Mouse (Mus musculus): Measurements from ENCODE around the gene Slc16a4. TPM values are rescaled to one million over a fixed set of nuclear protein-coding genes. Genes with fewer than 3 reads are reported as not detected.

Slc16a4 gene
- polyA plus RNA-seq, 1 experiment, result 50.8 TPM

- Histone ChIP-seq H3K4me1 (ENCODE audit: control insufficient read depth, insufficient read depth, low read length) (peaks cover 13% of the 10 kb centered on the region; the same call in 1 of the 2 replicates), H3K4me3 (ENCODE audit: insufficient read depth, low read depth, low read length) (peak overlapping the region; percentile 97), H3K27ac (ENCODE audit: insufficient read depth, low read depth, low read length) (no peak overlapping the region), H3K27me3 (replicated peaks; ENCODE audit: control insufficient read depth, insufficient read depth, low read length) (no peaks in the 10 kb centered on the region), H3K36me3 (ENCODE audit: control insufficient read depth, insufficient read depth, low read length) (peaks cover 1% of the 10 kb centered on the region; the same call in 1 of the 2 replicates)
- 17% methylated on average over 17 of the region's 17 CpGs for WGBS
- TF ChIP-seq POLR2A (IDR thresholded peaks at IDR 0.05; ENCODE audit: low read depth, low read length) (no peak), CTCF (conservative IDR thresholded peaks at IDR 0.05; ENCODE audit: insufficient read depth, insufficient read length, low read depth, low read length) (no peak)
- no peak for DNase-seq
These were observed 40.7 kb downstream of the Slc16a4 start for GRCm38 (mm10) chr3:107331746-107332126.

GRCm38 (mm10) chr3:107332127-107332959, 41.3 kb downstream of the Slc16a4 start:
- peak overlapping the region; percentile 97 for H3K4me3 ChIP-seq (ENCODE audit: insufficient read depth, low read depth, low read length)
- no peak for TF ChIP-seq CTCF (conservative IDR thresholded peaks at IDR 0.05; ENCODE audit: insufficient read depth, insufficient read length, low read depth, low read length)
- TF ChIP-seq POLR2A (IDR thresholded peaks at IDR 0.05; ENCODE audit: low read depth, low read length), result no peak
- under 1% methylated on average over 75 of the region's 75 CpGs for WGBS
- peaks cover 1% of the 10 kb centered on the region; the same call in 1 of the 2 replicates for H3K36me3 ChIP-seq (ENCODE audit: control insufficient read depth, insufficient read depth, low read length)
- peaks cover 13% of the 10 kb centered on the region; the same call in 1 of the 2 replicates for H3K4me1 ChIP-seq (ENCODE audit: control insufficient read depth, insufficient read depth, low read length)
- H3K27me3 ChIP-seq (replicated peaks; ENCODE audit: control insufficient read depth, insufficient read depth, low read length), result no peaks in the 10 kb centered on the region
- H3K27ac ChIP-seq (ENCODE audit: insufficient read depth, low read depth, low read length), result peak overlapping the region; percentile 90
- DNase-seq, result peak; percentile 85

- Histone ChIP-seq H3K4me3 (ENCODE audit: insufficient read depth, low read depth, low read length) (peak overlapping the region; percentile 97), H3K36me3 (ENCODE audit: control insufficient read depth, insufficient read depth, low read length) (peaks cover 1% of the 10 kb centered on the region; the same call in 1 of the 2 replicates), H3K27ac (ENCODE audit: insufficient read depth, low read depth, low read length) (peak overlapping the region; percentile 90), H3K27me3 (replicated peaks; ENCODE audit: control insufficient read depth, insufficient read depth, low read length) (no peaks in the 10 kb centered on the region), H3K4me1 (ENCODE audit: control insufficient read depth, insufficient read depth, low read length) (peaks cover 13% of the 10 kb centered on the region; the same call in 1 of the 2 replicates)
- TF ChIP-seq CTCF (conservative IDR thresholded peaks at IDR 0.05; ENCODE audit: insufficient read depth, insufficient read length, low read depth, low read length) (no peak), POLR2A (IDR thresholded peaks at IDR 0.05; ENCODE audit: low read depth, low read length) (no peak)
- DNase-seq, result peak; percentile 99
- under 1% methylated on average over 37 of the region's 37 CpGs for WGBS
These were observed 41.9 kb downstream of the Slc16a4 start for GRCm38 (mm10) chr3:107332960-107333380.

- H3K4me1 ChIP-seq (ENCODE audit: control insufficient read depth, insufficient read depth, low read length), result peaks cover 13% of the 10 kb centered on the region; the same call in 1 of the 2 replicates
- peak; percentile 100 for DNase-seq
- H3K4me3 ChIP-seq (ENCODE audit: insufficient read depth, low read depth, low read length), result peak within 1 kb of the TSS; percentile 97
- H3K27ac ChIP-seq (ENCODE audit: insufficient read depth, low read depth, low read length), result peak within 1 kb of the TSS; percentile 90
- TF ChIP-seq CTCF (conservative IDR thresholded peaks at IDR 0.05; ENCODE audit: insufficient read depth, insufficient read length, low read depth, low read length) (0 out of 2 replicates have a peak, but pooled peaks have one; percentile 11), POLR2A (IDR thresholded peaks at IDR 0.05; ENCODE audit: low read depth, low read length) (peak; percentile 75)
- H3K36me3 ChIP-seq (ENCODE audit: control insufficient read depth, insufficient read depth, low read length), result peaks cover 1% of the 10 kb centered on the region; the same call in 1 of the 2 replicates
- H3K27me3 ChIP-seq (replicated peaks; ENCODE audit: control insufficient read depth, insufficient read depth, low read length), result no peaks in the 10 kb centered on the region
- under 1% methylated on average over 62 of the region's 62 CpGs for WGBS
These were observed 42.6 kb downstream of the Slc16a4 start, which contains the start of gene Rbm15 for GRCm38 (mm10) chr3:107333381-107334201. Rbm15 (minus strand) TSS chr3:107333673.

- Histone ChIP-seq H3K27ac (ENCODE audit: insufficient read depth, low read depth, low read length) (peak overlapping the region; percentile 80), H3K4me1 (ENCODE audit: control insufficient read depth, insufficient read depth, low read length) (peaks cover 13% of the 10 kb centered on the region; the same call in 1 of the 2 replicates), H3K36me3 (ENCODE audit: control insufficient read depth, insufficient read depth, low read length) (peaks cover 1% of the 10 kb centered on the region; the same call in 1 of the 2 replicates), H3K27me3 (replicated peaks; ENCODE audit: control insufficient read depth, insufficient read depth, low read length) (no peaks in the 10 kb centered on the region), H3K4me3 (ENCODE audit: insufficient read depth, low read depth, low read length) (peak overlapping the region; percentile 64)
- DNase-seq, result no peak
- WGBS, result 13% methylated on average over 12 of the region's 12 CpGs
- TF ChIP-seq CTCF (conservative IDR thresholded peaks at IDR 0.05; ENCODE audit: insufficient read depth, insufficient read length, low read depth, low read length) (no peak), POLR2A (IDR thresholded peaks at IDR 0.05; ENCODE audit: low read depth, low read length) (no peak)
These were observed 43.3 kb downstream of the Slc16a4 start for GRCm38 (mm10) chr3:107334202-107334934.

- DNase-seq, result no peak
- TF ChIP-seq CTCF (conservative IDR thresholded peaks at IDR 0.05; ENCODE audit: insufficient read depth, insufficient read length, low read depth, low read length) (no peak), POLR2A (IDR thresholded peaks at IDR 0.05; ENCODE audit: low read depth, low read length) (no peak)
- WGBS, result 47% methylated on average over 3 of the region's 3 CpGs
These were observed 52.9 kb downstream of the Slc16a4 start for GRCm38 (mm10) chr3:107343971-107344370.

More at GRCm38 (mm10) chr3:107343971-107344370, 52.9 kb downstream of the Slc16a4 start:
- no peaks in the 10 kb centered on the region for H3K36me3 ChIP-seq (ENCODE audit: control insufficient read depth, insufficient read depth, low read length)
- H3K4me3 ChIP-seq (ENCODE audit: insufficient read depth, low read depth, low read length), result no peak overlapping the region
- no peaks in the 10 kb centered on the region for H3K27me3 ChIP-seq (replicated peaks; ENCODE audit: control insufficient read depth, insufficient read depth, low read length)
- H3K4me1 ChIP-seq (ENCODE audit: control insufficient read depth, insufficient read depth, low read length), result no peaks in the 10 kb centered on the region
- H3K27ac ChIP-seq (ENCODE audit: insufficient read depth, low read depth, low read length), result no peak overlapping the region
